Mouse (Mus musculus): ENCODE measurements at regions not wholly inside any gene's neighbourhood (a gene's known extent, or its start where the extent isn't known, plus 50 kb on each side); places are given as distances from the start of the nearest gene placed in this dataset.

DNA sequence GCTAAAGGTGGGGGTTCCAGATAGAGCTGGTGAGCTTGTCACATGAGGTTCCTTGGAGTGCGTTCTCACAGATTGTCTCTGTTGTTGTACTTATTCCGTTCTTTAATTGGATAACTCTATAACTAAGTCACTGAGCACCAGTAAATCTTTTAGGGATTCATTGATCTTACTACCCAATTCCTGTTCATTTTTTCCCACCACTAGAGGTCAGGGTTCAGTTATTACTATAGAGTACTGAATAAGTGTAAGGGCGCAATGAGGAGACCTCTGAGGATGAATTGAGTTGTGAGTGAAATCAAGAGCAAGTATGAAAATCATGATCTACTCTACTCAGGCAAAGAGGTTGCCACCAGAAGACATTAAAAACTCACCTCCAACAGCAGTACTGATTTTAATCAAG lies 584.0 kb upstream of the 2610301B20Rik start:
- no peak for TF ChIP-seq CTCF (IDR thresholded peaks at IDR 0.05; ENCODE audit: borderline replicate concordance, insufficient read depth, low read depth, low read length)
- TF ChIP-seq POLR2A (IDR thresholded peaks at IDR 0.05; ENCODE audit: borderline replicate concordance, insufficient read depth, low read length): no peak

All from cerebellum, adult 2 months (tissue).